Mouse (Mus musculus): ENCODE data around the gene Paip2b.
"Not testable (repeated sequence)": the region's sequence is repeated elsewhere in the genome, so short reads cannot be mapped to it uniquely, and the experiment has no call there.

Paip2b gene

GRCm38 (mm10) chr6:83831606-83832123 lies at the start of gene Paip2b:
TSS of gene Paip2b (minus strand) at chr6:83831741.
- peak; percentile 98 for ATAC-seq (ENCODE audit: insufficient number of reproducible peaks, low FRiP score, low TSS enrichment)

GRCm38 (mm10) chr6:83879815-83880214 lies 48.3 kb upstream of the Paip2b start:
- ATAC-seq (ENCODE audit: insufficient number of reproducible peaks, low FRiP score, low TSS enrichment), result no peak

DNA sequence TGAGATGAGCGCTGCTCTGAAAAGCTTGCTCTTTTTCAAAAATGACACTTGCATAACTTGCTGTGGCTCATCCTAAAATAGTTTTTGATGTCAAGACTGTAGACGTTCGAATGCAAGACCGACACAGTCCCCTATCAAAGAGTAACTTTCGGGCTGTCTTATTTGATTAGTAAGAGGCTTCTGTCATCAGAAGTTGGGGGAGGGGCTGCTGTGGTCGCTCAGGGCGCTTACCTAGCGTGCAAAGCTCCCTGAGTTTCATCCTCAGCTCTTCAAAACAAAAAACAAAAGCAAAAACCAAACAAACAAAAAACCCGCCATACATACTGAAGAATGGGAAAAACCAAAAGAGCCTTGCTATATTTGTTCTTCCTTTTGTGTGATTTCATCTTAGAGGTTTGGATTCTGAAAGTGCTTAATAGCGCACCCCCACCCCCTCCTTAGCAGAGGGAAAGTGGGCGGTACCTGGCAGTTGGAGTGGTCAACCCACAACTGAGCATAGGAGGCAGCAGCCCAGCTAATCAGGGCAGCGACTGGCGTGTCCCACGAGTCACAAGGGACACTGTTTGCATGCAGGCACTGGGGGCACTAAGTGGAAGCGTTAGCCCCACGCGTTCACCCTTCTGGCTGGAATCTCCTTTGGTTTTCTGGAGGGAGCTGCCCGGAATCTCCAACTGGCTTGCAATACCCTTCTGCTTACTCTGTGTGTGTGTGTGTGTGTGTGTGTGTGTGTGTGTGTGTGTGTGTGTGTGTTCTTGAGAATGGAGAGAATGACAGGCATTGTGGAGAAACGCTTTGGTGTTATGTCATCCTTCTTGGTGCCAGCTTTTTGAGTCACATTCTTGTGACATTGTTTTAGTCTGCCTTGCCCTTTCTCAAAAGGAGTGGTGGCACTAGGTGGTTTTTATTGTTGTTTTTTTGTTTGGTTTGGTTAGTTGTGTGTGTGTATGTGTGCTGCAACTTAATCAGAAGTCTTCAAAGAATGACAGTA lies 36.4 kb upstream of the Paip2b start:
- peak; percentile 64 for ATAC-seq (ENCODE audit: insufficient number of reproducible peaks, low FRiP score, low TSS enrichment)

- ATAC-seq (ENCODE audit: insufficient number of reproducible peaks, low FRiP score, low TSS enrichment), result peak; percentile 96
Observed at GRCm38 (mm10) chr6:83866954-83867597, 35.5 kb upstream of the Paip2b start, which contains the start of gene Zfp638. TSS of gene Zfp638 (plus strand) at chr6:83867109.

DNA sequence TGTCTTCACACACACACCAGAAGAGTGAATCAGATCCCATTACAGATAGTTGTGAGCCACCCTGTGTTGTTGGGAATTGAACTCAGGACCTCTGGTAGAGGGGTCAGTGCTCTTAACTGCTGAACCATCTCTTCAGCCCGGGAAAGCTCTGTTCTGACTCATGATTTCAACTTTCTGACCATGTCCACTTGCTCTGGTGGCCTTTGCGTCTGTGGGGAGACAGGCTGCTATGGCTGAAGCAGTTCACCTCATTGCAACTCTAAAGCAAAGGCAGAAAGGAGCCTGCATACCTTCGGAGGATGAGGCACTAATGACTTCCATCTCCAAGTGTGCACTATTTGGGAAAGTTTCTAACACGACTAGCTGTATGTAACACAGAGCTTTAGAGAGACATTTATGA lies 34.9 kb upstream of the Paip2b start:
- ATAC-seq (ENCODE audit: insufficient number of reproducible peaks, low FRiP score, low TSS enrichment), result 0 out of 2 replicates have a peak, but pooled peaks have one; percentile 2

- ATAC-seq (ENCODE audit: insufficient number of reproducible peaks, low FRiP score, low TSS enrichment), result no peak
Observed at GRCm38 (mm10) chr6:83863538-83863937, 32.0 kb upstream of the Paip2b start.

DNA sequence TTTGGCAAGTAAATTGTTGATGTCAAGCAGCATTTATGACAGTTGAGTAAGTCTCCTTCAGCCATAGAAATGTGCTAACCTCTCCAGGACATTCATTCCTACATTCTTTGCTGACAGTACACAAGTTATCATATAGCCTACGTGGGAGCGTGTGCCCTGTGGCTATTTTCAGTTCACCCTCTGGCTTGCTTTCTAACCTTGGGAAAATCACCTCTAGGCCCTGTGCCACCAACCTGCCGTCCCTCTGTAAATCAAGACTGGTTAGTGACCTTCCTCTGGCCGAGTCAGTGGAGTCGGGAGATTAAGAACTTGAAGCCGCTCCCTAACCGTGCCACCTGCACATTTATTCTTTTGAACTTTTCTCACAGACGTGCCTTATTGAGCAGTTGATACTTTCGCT lies 28.5 kb upstream of the Paip2b start:
- no peak for ATAC-seq (ENCODE audit: insufficient number of reproducible peaks, low FRiP score, low TSS enrichment)

DNA sequence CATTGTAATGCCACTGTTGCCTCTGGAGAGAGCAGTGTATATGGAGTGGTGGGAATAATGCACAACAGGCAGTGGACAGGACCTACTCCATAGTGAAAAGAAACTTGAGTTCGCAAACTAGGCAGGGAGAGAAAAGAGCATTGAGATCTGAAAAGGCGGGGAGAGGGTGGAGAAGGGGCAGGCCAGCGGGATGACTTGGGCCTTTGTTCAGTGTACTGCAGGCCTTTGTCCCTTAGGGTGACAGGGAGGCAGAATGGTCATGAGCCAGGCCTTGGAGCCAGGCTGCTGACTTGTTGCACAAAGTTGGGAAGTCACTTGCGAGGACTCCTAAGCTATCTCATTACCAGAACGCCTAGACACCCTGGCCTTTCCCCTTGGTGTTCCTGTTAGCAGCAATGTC lies 25.9 kb upstream of the Paip2b start:
- ATAC-seq (ENCODE audit: insufficient number of reproducible peaks, low FRiP score, low TSS enrichment), result no peak

GRCm38 (mm10) chr6:83849446-83849845 lies 17.9 kb upstream of the Paip2b start:
- ATAC-seq (ENCODE audit: insufficient number of reproducible peaks, low FRiP score, low TSS enrichment), result no peak

GRCm38 (mm10) chr6:83846141-83846540 lies 14.6 kb upstream of the Paip2b start:
- ATAC-seq (ENCODE audit: insufficient number of reproducible peaks, low FRiP score, low TSS enrichment), result no peak

DNA sequence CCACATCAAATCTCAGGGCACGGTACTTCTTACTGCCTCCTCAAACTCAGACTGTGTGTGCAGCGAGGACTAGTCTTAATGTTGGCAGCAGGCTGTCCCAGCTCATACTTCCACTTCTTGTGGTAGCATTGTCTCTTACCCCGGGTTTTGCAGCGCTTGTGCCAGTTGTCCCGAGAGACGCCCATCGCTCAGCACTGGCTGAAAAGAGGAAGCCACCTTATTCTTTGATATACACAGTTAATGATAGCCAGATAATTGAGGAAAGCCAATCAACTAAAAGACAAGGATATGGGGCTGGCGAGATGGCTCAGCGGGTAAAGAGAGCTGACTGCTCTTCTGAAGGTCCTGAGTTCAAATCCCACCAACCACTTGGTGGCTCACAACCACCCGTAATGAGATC lies 13.4 kb upstream of the Paip2b start:
- ATAC-seq (ENCODE audit: insufficient number of reproducible peaks, low FRiP score, low TSS enrichment), result no peak

DNA sequence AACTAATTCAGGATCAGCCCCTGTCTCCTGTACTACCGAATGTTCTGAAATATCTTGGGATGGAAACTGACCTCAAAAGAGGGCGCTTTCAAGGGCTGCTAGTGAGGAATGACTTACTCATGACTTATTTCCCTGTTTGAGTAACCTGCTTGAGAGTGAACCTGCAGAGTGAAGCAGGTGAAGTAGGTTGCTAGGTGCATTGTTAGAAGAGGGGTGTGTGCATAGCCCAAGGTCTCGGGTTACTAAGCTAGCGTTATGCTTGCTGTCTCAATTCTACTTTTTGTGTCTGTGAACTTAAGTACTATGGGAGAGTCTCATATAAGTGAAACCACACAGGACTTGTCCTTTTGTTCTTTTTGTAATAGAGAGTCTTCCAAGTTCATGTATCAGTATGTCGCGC lies 8.5 kb upstream of the Paip2b start:
- no peak for ATAC-seq (ENCODE audit: insufficient number of reproducible peaks, low FRiP score, low TSS enrichment)

DNA sequence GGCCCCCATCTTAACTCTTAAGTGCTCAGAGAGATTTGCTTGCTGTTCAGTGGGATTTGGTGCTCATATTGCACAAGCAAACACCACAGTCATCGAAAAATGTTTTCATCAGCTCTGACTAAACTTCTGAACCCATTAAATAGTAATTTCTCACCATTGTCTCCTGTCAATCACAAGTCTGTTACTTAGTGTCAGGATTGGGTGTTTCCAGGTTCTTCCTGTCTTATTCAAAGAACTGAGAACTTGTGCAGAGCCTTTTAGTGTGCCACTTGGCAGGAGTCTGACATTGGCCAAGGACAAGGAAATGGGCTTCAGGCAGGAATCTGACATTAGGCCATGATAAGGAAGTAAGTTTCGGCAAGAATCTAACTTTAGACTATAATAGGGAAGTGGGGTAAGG lies 6.5 kb upstream of the Paip2b start:
- ATAC-seq (ENCODE audit: insufficient number of reproducible peaks, low FRiP score, low TSS enrichment), result no peak

GRCm38 (mm10) chr6:83836826-83837225 lies 5.3 kb upstream of the Paip2b start:
- ATAC-seq (ENCODE audit: insufficient number of reproducible peaks, low FRiP score, low TSS enrichment), result no peak

DNA sequence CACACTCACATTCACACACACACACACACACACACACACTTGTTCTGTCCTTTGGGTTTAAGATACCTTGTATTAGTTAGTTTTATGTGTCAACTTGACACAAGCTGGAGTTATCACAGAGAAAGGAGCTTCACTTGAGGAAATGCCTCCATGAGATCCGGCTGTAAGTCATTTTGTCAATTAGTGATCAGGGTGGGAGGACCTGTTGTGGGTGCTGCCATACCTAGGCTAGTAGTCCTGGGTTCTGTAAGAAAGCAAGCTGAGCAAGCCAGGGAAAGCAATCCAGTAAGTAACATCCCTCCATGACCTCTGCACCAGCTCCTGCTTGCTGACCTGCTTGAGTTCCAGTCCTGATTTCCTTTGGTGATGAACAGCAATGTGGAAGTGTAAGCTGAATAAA lies 852 bp upstream of the Paip2b start:
- not testable (repeated sequence) for ATAC-seq (ENCODE audit: insufficient number of reproducible peaks, low FRiP score, low TSS enrichment)

GRCm38 (mm10) chr6:83830941-83831605 lies 468 bp downstream of the Paip2b start:
- ATAC-seq (ENCODE audit: insufficient number of reproducible peaks, low FRiP score, low TSS enrichment), result no peak; the same call in 1 of the 2 replicates

DNA sequence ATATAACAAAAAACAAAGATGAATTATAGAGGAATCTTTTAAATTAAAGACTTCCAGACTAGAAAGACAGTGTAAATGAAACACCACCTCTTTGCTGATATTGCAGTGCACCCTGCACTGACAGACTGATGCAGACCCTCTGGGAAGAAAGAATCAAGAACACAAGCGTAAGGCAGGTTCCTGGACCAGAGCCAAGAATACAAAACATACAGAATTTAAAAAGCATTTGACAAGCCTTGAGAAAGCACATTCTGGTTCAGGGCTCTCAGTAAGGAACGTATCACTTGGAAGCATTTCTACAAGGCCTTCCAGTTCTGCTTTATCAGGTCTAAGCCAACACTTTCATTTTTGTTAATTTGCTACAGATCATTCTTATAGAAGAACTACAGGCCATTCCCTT lies 9.7 kb downstream of the Paip2b start:
- ATAC-seq (ENCODE audit: insufficient number of reproducible peaks, low FRiP score, low TSS enrichment), result no peak

DNA sequence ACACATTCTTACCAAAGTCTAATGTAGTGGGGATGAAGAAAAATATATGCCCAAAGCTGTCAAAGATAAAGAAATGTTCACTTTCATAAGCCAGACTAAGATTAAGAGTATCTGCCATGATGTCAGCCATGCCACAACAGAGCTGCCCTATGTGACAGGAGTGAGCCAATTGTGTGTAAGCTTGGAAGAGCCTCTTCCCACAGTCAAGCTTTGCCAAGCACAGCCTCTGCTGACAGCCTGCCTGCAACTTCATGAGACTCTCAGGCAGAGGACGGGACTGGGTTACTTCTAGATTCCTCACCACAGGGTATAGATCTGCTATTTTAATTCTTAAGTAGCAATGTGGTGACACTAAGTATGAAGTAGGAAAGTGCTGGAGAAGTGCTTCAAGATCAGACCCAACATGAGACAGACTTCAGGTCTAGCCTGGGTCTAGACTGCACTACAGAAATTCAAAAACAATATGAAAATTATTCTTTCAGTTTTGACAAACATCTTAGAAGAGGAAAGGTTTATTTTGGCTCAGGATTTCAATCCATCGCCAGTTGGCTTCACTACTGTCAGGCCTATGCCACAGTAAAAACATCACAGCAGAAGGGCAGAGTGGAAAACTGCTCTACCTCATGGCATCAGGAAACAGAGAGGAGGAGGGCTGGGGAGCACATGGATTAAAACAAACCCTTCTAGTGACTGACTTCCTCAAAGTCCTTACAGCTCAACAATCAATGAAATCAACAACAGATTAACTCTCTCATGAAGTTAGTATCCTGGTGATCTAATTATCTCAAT lies 10.6 kb downstream of the Paip2b start:
- no peak for ATAC-seq (ENCODE audit: insufficient number of reproducible peaks, low FRiP score, low TSS enrichment)

DNA sequence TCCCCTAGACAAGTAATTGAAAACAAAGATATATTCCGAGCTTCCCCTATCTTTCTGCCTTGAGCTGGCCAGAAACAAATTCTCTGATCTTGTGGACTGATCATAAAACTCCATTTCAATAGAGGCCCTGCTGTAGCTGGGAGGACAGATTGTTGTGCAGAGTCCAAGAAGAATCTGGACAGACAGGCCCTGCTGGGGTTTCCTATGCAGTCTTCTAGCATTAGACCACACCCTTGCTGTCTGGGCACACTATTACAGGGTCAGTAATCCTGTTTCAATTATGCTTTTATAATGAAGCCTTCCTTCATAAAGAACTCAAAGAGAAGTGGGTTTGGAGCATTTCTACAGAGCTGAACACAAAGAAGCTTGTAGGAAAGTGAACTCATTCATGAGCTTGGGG lies 12.5 kb downstream of the Paip2b start:
- ATAC-seq (ENCODE audit: insufficient number of reproducible peaks, low FRiP score, low TSS enrichment), result no peak

- no peak for ATAC-seq (ENCODE audit: insufficient number of reproducible peaks, low FRiP score, low TSS enrichment)
Observed at GRCm38 (mm10) chr6:83815801-83816200, 15.7 kb downstream of the Paip2b start.
